Mouse (Mus musculus): ENCODE measurements around the gene Tlr9. TPM values are rescaled to one million over a fixed set of nuclear protein-coding genes. Genes with fewer than 3 reads are reported as not detected.

Gene Tlr9
- polyA plus RNA-seq, 2 experiments from 2014 or later = not detected

- ATAC-seq = no peak
Measured at GRCm38 (mm10) chr9:106232956-106233355, 10.6 kb downstream of the Tlr9 start.

GRCm38 (mm10) chr9:106233953-106234352 is 11.6 kb downstream of the Tlr9 start:
- no peak for ATAC-seq

DNA sequence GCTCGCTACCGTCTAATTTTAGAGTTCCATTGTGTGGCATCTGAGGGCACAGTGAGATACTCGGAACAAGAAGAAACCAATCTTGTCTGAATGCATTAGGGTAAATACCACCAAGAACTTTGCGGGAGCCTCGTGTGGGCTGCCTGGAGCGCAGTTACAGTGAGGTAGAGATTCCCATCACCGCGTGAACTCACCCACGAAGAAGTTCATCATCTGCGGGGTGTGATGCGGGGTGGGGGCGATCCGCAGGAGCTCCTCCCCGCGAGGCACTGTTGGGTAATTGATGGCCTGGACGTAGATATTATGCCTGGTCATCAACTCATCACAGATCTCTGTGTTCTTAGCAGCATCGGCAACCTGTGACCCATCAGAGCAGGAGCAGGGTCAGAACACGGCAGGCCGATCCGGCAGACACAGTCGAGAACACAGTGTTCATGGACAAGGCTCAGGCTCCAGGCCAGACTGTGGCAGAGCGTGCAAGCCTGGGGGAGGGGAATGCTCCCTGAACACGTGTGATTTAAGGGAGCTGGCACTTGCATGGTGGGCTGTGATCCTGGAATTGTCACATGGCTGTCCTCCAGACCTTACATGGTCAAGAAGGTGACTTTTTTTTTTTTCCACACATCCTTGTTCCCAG is 12.9 kb downstream of the Tlr9 start:
- ATAC-seq = no peak

DNA sequence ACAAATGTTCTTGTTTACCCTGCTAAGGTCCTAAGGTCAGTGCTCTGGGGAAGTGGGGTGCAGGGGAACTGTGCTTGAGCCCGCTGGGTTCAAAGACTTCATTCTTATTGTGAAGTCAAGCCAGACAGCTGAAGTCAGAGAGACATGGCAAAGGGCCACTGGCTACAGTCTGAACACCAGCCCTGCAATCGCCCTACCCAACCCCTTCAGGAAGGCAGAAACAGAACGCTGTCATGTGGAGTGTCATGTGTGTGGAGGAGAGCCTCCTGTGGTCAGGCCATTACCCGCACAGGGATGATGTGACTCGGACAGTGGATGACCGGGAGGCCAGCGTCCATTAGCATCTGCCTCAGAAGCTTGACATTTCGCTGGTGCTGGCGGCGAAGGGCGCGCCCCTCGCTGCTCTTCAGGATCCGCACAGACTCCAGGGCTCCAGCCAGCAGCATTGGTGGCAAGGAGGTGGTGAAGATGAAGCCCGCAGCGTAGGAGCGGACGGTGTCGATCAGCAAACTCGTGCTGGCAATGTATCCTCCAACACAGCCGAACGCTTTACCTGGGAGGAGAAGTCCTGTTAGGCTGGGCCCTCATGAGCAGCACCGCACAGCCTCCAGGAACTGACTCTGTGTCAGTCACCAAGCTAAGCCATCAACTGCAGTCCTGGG is 13.9 kb downstream of the Tlr9 start:
- ATAC-seq = no peak

DNA sequence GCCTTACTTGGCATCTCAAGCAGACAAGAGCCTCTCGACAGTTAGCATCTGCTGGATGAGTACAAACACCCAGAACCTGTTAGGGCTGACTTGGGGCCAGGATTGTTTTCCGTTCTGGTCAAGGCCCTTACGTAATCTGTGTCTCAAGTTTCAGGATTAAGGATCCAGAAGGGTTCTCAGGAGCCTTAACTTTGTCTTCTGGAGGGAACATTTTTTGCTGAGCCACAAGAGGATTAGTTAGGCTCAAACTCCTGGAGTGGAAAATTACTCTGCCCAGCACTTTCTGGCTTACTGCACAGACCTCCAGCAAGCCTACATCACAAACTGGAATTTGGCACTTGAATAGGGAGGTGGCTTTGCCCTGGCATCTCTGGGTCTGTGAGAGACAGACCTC is 14.4 kb downstream of the Tlr9 start:
- ATAC-seq = no peak

GRCm38 (mm10) chr9:106237401-106237800 is 15.0 kb downstream of the Tlr9 start:
- ATAC-seq = no peak

- ATAC-seq = no peak
Measured at GRCm38 (mm10) chr9:106237878-106238277, 15.5 kb downstream of the Tlr9 start.

DNA sequence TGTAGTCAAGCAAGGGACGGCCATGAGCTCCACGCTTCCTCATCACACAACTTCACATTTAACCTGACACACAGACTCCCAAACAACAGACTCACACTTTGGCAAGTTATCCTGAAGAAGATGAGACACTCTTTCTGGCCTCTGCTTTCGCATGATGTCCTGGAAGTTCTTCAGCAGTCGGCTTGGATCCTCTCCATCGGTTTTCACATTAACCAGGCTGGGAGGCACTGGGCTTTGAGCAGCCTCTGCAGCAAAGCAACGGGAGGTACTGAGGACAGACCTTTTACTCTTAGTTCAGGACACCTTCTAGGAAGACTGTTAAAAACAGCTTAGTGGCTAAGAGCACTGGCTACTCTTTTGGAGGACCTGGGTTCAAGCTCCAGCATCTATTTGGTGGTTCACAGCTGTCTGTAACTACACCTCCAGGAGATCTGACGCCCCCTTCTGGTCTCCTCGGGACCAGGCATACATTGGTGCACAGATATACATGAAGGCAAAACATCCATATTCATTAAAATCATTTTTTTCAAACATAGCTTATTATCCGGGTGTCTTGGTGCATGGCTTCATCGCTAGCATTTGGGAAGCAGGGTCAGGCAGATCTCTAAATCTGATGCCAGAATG is 19.3 kb downstream of the Tlr9 start:
- no peak for ATAC-seq

- ATAC-seq = no peak
Measured at GRCm38 (mm10) chr9:106242813-106243488, 20.6 kb downstream of the Tlr9 start.

DNA sequence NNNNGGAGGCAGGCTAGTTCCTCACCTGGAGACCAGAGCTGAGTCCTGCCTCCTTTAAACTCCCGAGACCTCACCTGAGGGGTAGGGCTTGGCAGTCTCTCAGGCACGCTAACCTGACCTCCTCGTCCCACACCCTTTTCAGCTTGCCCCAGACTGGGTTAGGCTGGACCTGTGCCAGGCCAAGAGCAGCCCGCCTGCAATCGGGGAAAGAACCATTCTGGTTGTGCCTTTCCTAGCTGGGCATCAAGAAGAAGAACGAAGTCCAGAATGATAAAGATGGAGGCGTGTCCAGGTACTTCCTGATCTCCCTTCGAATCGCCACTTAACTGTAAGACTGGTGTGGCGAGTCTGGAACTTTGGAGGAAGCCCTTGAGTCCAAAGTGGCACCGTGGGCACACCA is 27.2 kb downstream of the Tlr9 start:
- ATAC-seq = no peak

- no peak for ATAC-seq
Measured at GRCm38 (mm10) chr9:106250245-106250644, 27.8 kb downstream of the Tlr9 start.

DNA sequence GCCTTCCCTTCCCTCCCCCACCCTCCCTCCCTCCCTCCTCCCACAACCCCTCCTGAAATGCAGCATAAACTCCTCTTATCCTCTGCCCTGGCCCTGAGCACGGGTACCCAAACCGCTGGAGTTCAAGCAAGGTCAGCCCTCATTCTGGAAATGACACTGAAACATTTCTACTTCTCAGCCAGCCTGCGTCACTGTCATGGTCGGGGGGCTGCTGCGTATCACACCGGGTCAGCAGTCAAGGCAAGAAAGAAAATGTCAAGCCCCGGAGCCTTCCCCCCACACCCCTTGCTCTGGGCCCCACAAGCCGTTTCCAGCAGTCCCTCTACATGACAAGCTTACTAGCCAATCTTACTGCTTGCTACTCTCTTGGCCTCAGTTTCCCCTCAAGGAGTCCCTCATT is 28.7 kb downstream of the Tlr9 start:
- ATAC-seq = no peak

GRCm38 (mm10) chr9:106254001-106254400 is 31.6 kb downstream of the Tlr9 start:
- no peak for ATAC-seq

GRCm38 (mm10) chr9:106258412-106258811 is 36.0 kb downstream of the Tlr9 start:
- no peak for ATAC-seq

DNA sequence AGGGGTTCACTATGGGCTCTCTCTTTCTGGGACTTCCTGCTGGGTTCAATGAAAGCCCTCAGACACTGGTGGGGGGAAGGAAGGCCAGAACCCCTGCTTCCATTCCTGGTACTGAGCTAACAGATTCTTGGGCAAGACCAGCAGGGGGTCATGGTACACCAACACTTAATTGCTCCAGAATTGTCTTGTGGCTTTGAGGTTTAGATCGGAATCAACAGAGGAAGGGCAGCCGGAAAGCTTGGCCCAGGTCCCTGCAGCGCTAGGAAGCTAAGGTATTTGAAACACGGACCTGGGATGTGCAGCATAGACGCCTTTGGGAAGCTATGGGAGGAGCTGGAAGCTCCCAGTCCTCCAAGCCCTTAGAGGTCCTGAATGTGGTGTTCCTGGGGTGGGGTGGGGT is 36.6 kb downstream of the Tlr9 start:
- no peak for ATAC-seq

GRCm38 (mm10) chr9:106261058-106261457 is 38.7 kb downstream of the Tlr9 start:
- ATAC-seq = no peak

- no peak for ATAC-seq
Measured at GRCm38 (mm10) chr9:106261491-106261890, 39.1 kb downstream of the Tlr9 start.

DNA sequence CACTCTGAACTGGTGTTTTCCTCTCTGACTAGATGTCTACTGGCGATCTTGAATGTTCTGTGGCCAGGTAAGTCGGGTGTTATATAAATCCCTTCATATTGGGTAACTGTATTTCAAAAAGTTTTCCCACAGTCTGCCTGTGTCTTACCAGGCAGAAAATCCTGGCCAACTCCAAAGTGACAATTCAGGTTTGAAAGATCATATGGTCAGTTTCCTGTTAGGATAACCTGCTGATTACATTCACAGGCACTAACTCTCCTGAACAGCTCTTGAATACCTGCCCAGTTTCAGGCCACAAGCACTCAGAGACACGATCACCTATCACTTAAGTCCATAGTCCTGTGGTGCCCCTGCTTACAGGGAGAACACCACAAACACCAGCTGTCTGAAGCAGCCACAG is 39.7 kb downstream of the Tlr9 start:
- ATAC-seq = no peak

DNA sequence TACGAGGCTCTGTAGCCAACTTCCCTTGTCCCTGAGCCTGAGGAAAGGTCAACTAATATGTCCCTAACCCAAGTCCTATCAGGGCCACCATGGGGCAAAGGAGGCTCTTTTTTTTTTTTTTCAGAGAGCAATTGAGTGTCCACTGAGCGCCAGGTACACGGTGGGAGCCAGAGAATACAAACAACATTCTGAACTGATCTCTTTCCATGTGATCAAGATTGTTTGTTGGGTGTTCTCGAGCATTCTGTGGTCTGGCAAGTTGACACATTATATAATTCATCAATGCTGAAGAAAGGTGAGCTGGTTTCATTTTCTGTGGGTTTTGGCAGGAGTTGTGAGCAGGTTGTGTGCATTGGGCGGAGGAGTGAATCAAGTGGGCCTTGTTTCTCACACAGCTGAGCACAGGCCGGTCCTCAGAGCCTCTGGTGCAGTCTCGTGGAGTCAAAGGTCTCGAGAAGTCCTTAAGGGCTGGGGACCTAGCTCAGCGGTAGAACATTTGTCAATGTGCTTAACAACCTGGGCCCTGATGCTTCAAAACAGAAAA is 41.1 kb downstream of the Tlr9 start:
- ATAC-seq = no peak

DNA sequence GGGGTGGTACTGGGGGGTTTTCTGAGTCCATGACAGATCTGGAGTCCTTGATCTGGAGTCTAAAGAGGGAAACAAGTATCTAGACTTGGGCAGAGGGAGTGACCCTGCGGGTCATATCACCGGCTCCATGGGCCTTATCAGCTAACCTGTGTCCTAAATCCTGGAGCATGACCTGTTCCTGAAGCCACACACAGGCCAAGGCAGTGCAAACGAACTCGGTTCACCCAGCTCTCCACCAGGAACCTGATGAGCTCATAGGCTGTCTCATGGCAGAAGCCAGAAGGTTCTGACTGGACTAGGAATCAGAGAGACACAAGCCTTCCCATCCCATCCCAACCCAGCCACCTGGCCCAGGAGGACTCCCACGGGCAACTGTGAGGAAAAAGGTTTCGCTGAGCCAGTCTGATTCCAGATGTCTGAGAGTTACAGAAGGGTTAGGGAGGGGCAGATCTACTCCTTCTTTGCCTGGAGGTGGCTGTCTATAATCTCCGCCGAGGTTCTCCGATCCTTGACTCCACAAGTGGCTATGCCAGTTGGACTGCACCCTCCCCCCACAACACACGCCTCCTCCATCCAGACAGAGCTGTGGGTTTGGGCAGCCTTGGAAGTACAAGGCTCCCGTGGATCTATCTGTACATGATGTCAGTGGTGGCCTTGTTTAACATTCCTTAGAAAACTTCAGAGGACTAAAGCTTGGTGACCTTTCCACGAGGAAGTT is 43.1 kb downstream of the Tlr9 start:
- no peak for ATAC-seq

DNA sequence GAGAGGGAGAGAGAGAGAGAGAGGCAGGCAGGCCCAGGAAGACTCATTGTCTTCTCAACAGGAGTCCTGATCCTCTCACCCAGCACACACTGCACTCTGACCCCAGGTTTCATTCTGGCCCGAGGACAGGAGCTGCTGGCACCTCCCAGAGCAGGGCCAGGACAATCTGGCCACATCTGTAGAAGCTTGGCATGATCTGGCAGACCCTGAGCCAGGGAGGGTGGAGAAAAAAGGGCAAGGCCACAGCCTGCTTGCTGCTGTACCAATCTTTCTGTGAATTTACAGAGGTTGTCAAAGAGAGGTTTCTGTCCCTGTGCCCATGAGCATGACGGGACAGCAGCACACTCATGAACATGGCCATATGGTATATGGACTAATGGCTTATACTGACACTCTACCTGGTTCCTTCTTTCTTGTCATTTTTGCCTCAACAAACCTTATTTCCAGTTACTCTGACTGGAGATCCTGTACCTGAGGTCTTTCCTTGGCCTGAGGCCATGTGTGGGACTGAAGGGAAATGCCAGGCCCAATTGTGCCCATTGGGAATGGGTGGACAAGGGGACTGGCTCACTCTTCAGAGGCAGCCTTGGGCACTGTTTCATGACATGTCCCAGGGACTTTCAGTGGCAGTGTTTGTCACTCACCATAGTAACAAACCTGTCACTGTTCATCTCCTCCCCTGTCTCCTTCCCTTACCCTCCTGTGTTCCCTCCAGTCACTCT is 44.7 kb downstream of the Tlr9 start:
- no peak for ATAC-seq

- no peak for ATAC-seq
Measured at GRCm38 (mm10) chr9:106268421-106268820, 46.0 kb downstream of the Tlr9 start.
